Mouse (Mus musculus) forebrain, embryonic 16.5 days (tissue): ENCODE data around the gene Vmn2r33. TPM values are rescaled to one million over a fixed set of nuclear protein-coding genes. Genes with fewer than 3 reads are reported as not detected.
"Not testable (repeated sequence)": the region's sequence is repeated elsewhere in the genome, so short reads cannot be mapped to it uniquely, and the experiment has no call there.

Source experiments
- ATAC-seq: fragments of 200-750 bp; cut with Nextera tagmentation; 2 replicates; pipeline ENCODE4 v1.8.0; 2017; ENCODE audit warnings: mild to moderate bottlenecking, moderate library complexity
- H3K27ac ChIP-seq: fragments of 300-500 bp; sonication (generic); 2 replicates; pipeline ENCODE4 v1.5.1; 2014; ENCODE audit warnings: low read length, control low read depth
- H3K27me3 ChIP-seq: fragments of 300-500 bp; sonication (generic); replicated peaks from 2 replicates; pipeline ENCODE4 v1.6.1; 2014; ENCODE audit warnings: low read length; ENCODE audit not compliant: control insufficient read depth, insufficient read depth
- H3K36me3 ChIP-seq: fragments of 300-500 bp; sonication (generic); 2 replicates; pipeline ENCODE4 v1.6.1; 2014; ENCODE audit not compliant: control insufficient read depth, insufficient read depth
- H3K4me1 ChIP-seq: fragments of 300-500 bp; sonication (generic); replicated peaks from 2 replicates; pipeline ENCODE4 v1.6.1; 2014; ENCODE audit warnings: low read length; ENCODE audit not compliant: control insufficient read depth, insufficient read depth
- H3K4me2 ChIP-seq: fragments of 300-500 bp; sonication (generic); 2 replicates; pipeline ENCODE4 v1.6.1; 2014; ENCODE audit warnings: mild to moderate bottlenecking, low read length, control low read depth
- H3K4me3 ChIP-seq: fragments of 300-500 bp; sonication (generic); replicated peaks from 2 replicates; pipeline ENCODE4 v1.5.1; 2014; ENCODE audit warnings: mild to moderate bottlenecking, low read length, control low read depth
- H3K9ac ChIP-seq: fragments of 300-500 bp; sonication (generic); replicated peaks from 2 replicates; pipeline ENCODE4 v1.6.1; 2014; ENCODE audit warnings: low read depth, low read length, control low read depth
- H3K9me3 ChIP-seq: fragments of 300-500 bp; sonication (generic); 2 replicates; pipeline ENCODE4 v1.6.1; 2016; ENCODE audit warnings: low read length; ENCODE audit not compliant: control insufficient read depth
- polyA plus RNA-seq: library from polyadenylated mRNA; unstranded; fragments of >200 nt; fragmentation: Nextera tagmentation; extraction: Ambion mirVana; gene quantifications from 2 replicates; pipeline ENCODE4 v1.2.1, GENCODE M21; 2015

The Vmn2r33 gene
- not detected in 2 replicates for polyA plus RNA-seq

DNA sequence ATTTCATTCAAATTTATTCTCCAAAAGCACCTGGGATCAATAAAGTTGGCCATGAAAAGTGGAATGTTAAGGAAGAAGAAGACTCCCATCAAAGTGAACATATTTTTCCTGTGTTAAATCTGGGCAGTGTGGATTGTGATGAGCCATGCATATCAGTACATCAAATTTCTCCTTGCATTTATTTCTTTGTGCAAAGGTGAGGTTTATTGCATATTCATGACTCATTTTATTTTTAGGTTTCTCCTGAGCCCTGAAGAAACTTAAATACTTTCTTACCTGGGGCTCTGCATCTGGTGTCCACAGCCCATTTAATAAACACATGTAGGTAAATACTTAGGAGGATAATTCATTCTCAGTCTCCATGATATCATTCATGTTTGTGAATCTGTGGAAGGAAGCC, at the start of gene Vmn2r33:
Gene Vmn2r33, minus strand, starts transcription at position 101 of the 400 bp plus-strand sequence.
- not testable (repeated sequence) for H3K27ac ChIP-seq, H3K27me3 ChIP-seq, H3K9ac ChIP-seq, ATAC-seq, H3K9me3 ChIP-seq, H3K4me3 ChIP-seq, H3K36me3 ChIP-seq, H3K4me2 ChIP-seq, H3K4me1 ChIP-seq

Other genes with a start within 250 kb of the Vmn2r33 start
- not detected in 2 replicates for gene Vmn2r30, start 229.2 kb downstream of the Vmn2r33 start, polyA plus RNA-seq
- not detected in 2 replicates for gene Gm45783, start 192.2 kb downstream of the Vmn2r33 start, polyA plus RNA-seq
- gene Vmn2r31, start 167.1 kb downstream of the Vmn2r33 start, polyA plus RNA-seq = not detected in 2 replicates
- not detected in 2 replicates for gene Vmn2r32, start 86.8 kb downstream of the Vmn2r33 start, polyA plus RNA-seq
- gene Vmn2r34, start 122.7 kb upstream of the Vmn2r33 start, polyA plus RNA-seq = not detected in 2 replicates